Mouse (Mus musculus): Measurements from ENCODE around the gene Trp73. TPM values are rescaled to one million over a fixed set of nuclear protein-coding genes. Genes with fewer than 3 reads are reported as not detected.

Gene Trp73
- total RNA-seq, 2 experiments from 2014 or later = 0.10 TPM; not detected in 1

GRCm38 (mm10) chr4:154056661-154057060, 83.3 kb downstream of the Trp73 start:
- no peak for DNase-seq
- intact Hi-C loops (cut with DNase I; ENCODE audit: low total_unique reads) = no loop called here

- intact Hi-C loops (cut with DNase I; ENCODE audit: low total_unique reads) = no loop called here
- no peak for DNase-seq
Measured at GRCm38 (mm10) chr4:154056046-154056445, 84.0 kb downstream of the Trp73 start.

GRCm38 (mm10) chr4:154055482-154055881, 84.5 kb downstream of the Trp73 start:
- intact Hi-C loops (cut with DNase I; ENCODE audit: low total_unique reads) = no loop called here
- DNase-seq = no peak

GRCm38 (mm10) chr4:154053065-154053464, 86.9 kb downstream of the Trp73 start:
- intact Hi-C loops (cut with DNase I; ENCODE audit: low total_unique reads) = no loop called here
- DNase-seq = no peak

GRCm38 (mm10) chr4:154051401-154051800, 88.6 kb downstream of the Trp73 start:
- DNase-seq = no peak
- intact Hi-C loops (cut with DNase I; ENCODE audit: low total_unique reads) = no loop called here

- DNase-seq = no peak
- intact Hi-C loops (cut with DNase I; ENCODE audit: low total_unique reads) = no loop called here
Measured at GRCm38 (mm10) chr4:154045837-154046236, 94.2 kb downstream of the Trp73 start.

- intact Hi-C loops (cut with DNase I; ENCODE audit: low total_unique reads) = no loop called here
- no peak for DNase-seq
Measured at GRCm38 (mm10) chr4:154042577-154042976, 97.4 kb downstream of the Trp73 start, which contains the start of gene Ccdc27. TSS of gene Ccdc27 (minus strand) at chr4:154042677.

- no peak for DNase-seq
- intact Hi-C loops (cut with DNase I; ENCODE audit: low total_unique reads) = no loop called here
Measured at GRCm38 (mm10) chr4:154037123-154037522, 102.9 kb downstream of the Trp73 start.

GRCm38 (mm10) chr4:154028646-154029045, 111.4 kb downstream of the Trp73 start:
- intact Hi-C loops (cut with DNase I; ENCODE audit: low total_unique reads) = no loop called here
- no peak for DNase-seq

- no peak for DNase-seq
- intact Hi-C loops (cut with DNase I; ENCODE audit: low total_unique reads) = no loop called here
Measured at GRCm38 (mm10) chr4:154028066-154028465, 111.9 kb downstream of the Trp73 start.

GRCm38 (mm10) chr4:154026441-154026761, 113.6 kb downstream of the Trp73 start:
- intact Hi-C loops (cut with DNase I; ENCODE audit: low total_unique reads) = no loop called here
- no peak for DNase-seq

- DNase-seq = peak; percentile 81
- intact Hi-C loops (cut with DNase I; ENCODE audit: low total_unique reads) = no loop called here
Measured at GRCm38 (mm10) chr4:154025641-154026440, 114.2 kb downstream of the Trp73 start, which contains the start of gene Smim1. TSS of gene Smim1 (minus strand) at chr4:154026230.

- DNase-seq = no peak
- intact Hi-C loops (cut with DNase I; ENCODE audit: low total_unique reads) = no loop called here
Measured at GRCm38 (mm10) chr4:154024729-154025521, 115.1 kb downstream of the Trp73 start.

- no peak for DNase-seq
- intact Hi-C loops (cut with DNase I; ENCODE audit: low total_unique reads) = no loop called here
Measured at GRCm38 (mm10) chr4:154023754-154024601, 116.0 kb downstream of the Trp73 start.

GRCm38 (mm10) chr4:154022844-154023243, 117.2 kb downstream of the Trp73 start:
- DNase-seq = no peak
- intact Hi-C loops (cut with DNase I; ENCODE audit: low total_unique reads) = no loop called here

- intact Hi-C loops (cut with DNase I; ENCODE audit: low total_unique reads) = no loop called here
Measured at GRCm38 (mm10) chr4:154022407-154022806, 117.6 kb downstream of the Trp73 start.

GRCm38 (mm10) chr4:154021432-154021831, 118.6 kb downstream of the Trp73 start:
- no peak for DNase-seq
- intact Hi-C loops (cut with DNase I; ENCODE audit: low total_unique reads) = no loop called here

More at GRCm38 (mm10) chr4:154022407-154022806, 117.6 kb downstream of the Trp73 start:
- peak; percentile 42 for DNase-seq

- intact Hi-C loops (cut with DNase I; ENCODE audit: low total_unique reads) = no loop called here
- peak; percentile 45 for DNase-seq
Measured at GRCm38 (mm10) chr4:154019571-154019970, 120.4 kb downstream of the Trp73 start.

GRCm38 (mm10) chr4:154015476-154015875, 124.5 kb downstream of the Trp73 start:
- peak; percentile 53 for DNase-seq
- intact Hi-C loops (cut with DNase I; ENCODE audit: low total_unique reads) = no loop called here
